Comparison of ENCODE assay signal across 19 mouse cellular contexts in genomic region chr4:86543999-86544398, GRCm38 (mm10). TPM values are rescaled to one million over a fixed set of nuclear protein-coding genes. Genes with fewer than 3 reads are reported as not detected.
DNase-seq lines count a peak whose midpoint lies in the region; ATAC-seq lines count a peak whose summit lies in the region.
"Had no signal": no experiment of that assay in that cellular context is flagged by ENCODE, and none has a peak within 500 bp of the region (broad histone marks: within the 10 kb centered on the region; RNA-seq: fewer than 3 reads in every experiment).

No protein-coding gene starts in this region.

- H3K27me3 ChIP-seq in hindbrain, embryonic 13.5 days: no peaks in the 10 kb centered on the region
- no peaks in the 10 kb centered on the region for H3K27me3 ChIP-seq in hindbrain, embryonic 11.5 days (ENCODE audit: control insufficient read depth, insufficient read depth, low read length)
- no peaks in the 10 kb centered on the region for H3K27me3 ChIP-seq in neural tube, embryonic 11.5 days (ENCODE audit: control insufficient read depth, insufficient read depth, low read length)
- H3K27me3 ChIP-seq in neural tube, embryonic 12.5 days (replicated peaks): no peaks in the 10 kb centered on the region
- H3K27me3 ChIP-seq: forebrain, embryonic 12.5 days; intestine, embryonic 15.5 days; midbrain, embryonic 15.5 days had no signal

- DNase-seq in hindbrain, embryonic 11.5 days (ENCODE audit: low spot score): no peak
- no peak for DNase-seq in neural tube, embryonic 11.5 days (ENCODE audit: low spot score)
- DNase-seq in neural tube, embryonic 10.5 days (ENCODE audit: extremely low spot score, low spot score): no peak
- DNase-seq in yolk sac, embryonic 10.5 days (ENCODE audit: low spot score): no peak
- no peak for DNase-seq in ovary, postnatal 36 days (ENCODE audit: low spot score)
- DNase-seq: adrenal gland, postnatal 14 days; cerebellum, adult 9-10 months; embryo, embryonic 11 days; heart, adult 2 months; liver, postnatal 0 days; lung, postnatal 4 days; right cerebral cortex, postnatal 25 days; thymus, postnatal 25 days had no signal

- 0 out of 2 replicates have a peak overlapping the region, but pooled peaks have one; percentile 8 for H3K27ac ChIP-seq in hindbrain, embryonic 13.5 days
- H3K27ac ChIP-seq in hindbrain, embryonic 11.5 days (ENCODE audit: low read depth, low read length): no peak overlapping the region
- 0 out of 2 replicates have a peak overlapping the region, but pooled peaks have one; percentile 39 for H3K27ac ChIP-seq in neural tube, embryonic 11.5 days (ENCODE audit: low read depth, low read length)
- H3K27ac ChIP-seq in neural tube, embryonic 12.5 days: no peak overlapping the region
- H3K27ac ChIP-seq: forebrain, embryonic 12.5 days; heart, adult 2 months; intestine, embryonic 15.5 days; left cerebral cortex, adult 2 months; midbrain, embryonic 15.5 days had no signal

- no peak overlapping the region for H3K4me3 ChIP-seq in hindbrain, embryonic 13.5 days
- H3K4me3 ChIP-seq in hindbrain, embryonic 11.5 days (ENCODE audit: low read depth, low read length): no peak overlapping the region
- no peak overlapping the region for H3K4me3 ChIP-seq in neural tube, embryonic 11.5 days (ENCODE audit: low read depth, low read length)
- no peak overlapping the region for H3K4me3 ChIP-seq in neural tube, embryonic 12.5 days
- H3K4me3 ChIP-seq: forebrain, embryonic 12.5 days; heart, adult 2 months; intestine, embryonic 15.5 days; left cerebral cortex, adult 2 months; midbrain, embryonic 15.5 days had no signal

- WGBS in hindbrain, embryonic 13.5 days: 56% methylated on average over 3 of the region's 3 CpGs
- WGBS in hindbrain, embryonic 11.5 days: 84% methylated on average over 3 of the region's 3 CpGs
- WGBS in neural tube, embryonic 11.5 days: 75% methylated on average over 3 of the region's 3 CpGs
- WGBS in neural tube, embryonic 12.5 days: 51% methylated on average over 3 of the region's 3 CpGs

- H3K9ac ChIP-seq in hindbrain, embryonic 13.5 days: no peak overlapping the region
- H3K9ac ChIP-seq in hindbrain, embryonic 11.5 days (ENCODE audit: low read depth, low read length): no peak overlapping the region
- H3K9ac ChIP-seq in neural tube, embryonic 11.5 days (ENCODE audit: low read length): no peak overlapping the region
- H3K9ac ChIP-seq in neural tube, embryonic 12.5 days: no peak overlapping the region
- H3K9ac ChIP-seq: forebrain, embryonic 12.5 days; intestine, embryonic 15.5 days; liver, postnatal 0 days; midbrain, embryonic 15.5 days had no signal

- no peaks in the 10 kb centered on the region for H3K9me3 ChIP-seq in hindbrain, embryonic 13.5 days
- H3K9me3 ChIP-seq in hindbrain, embryonic 11.5 days (ENCODE audit: control insufficient read depth, low read length): no peaks in the 10 kb centered on the region
- H3K9me3 ChIP-seq in neural tube, embryonic 11.5 days (ENCODE audit: control insufficient read depth, low read length): no peaks in the 10 kb centered on the region
- H3K9me3 ChIP-seq in neural tube, embryonic 12.5 days: no peaks in the 10 kb centered on the region
- H3K9me3 ChIP-seq: forebrain, embryonic 12.5 days; intestine, embryonic 15.5 days; midbrain, embryonic 15.5 days had no signal

- no peaks in the 10 kb centered on the region for H3K36me3 ChIP-seq in hindbrain, embryonic 13.5 days
- no peaks in the 10 kb centered on the region for H3K36me3 ChIP-seq in hindbrain, embryonic 11.5 days (ENCODE audit: control insufficient read depth, insufficient read depth, low read length)
- no peaks in the 10 kb centered on the region for H3K36me3 ChIP-seq in neural tube, embryonic 11.5 days (ENCODE audit: control insufficient read depth, insufficient read depth, low read length)
- H3K36me3 ChIP-seq in neural tube, embryonic 12.5 days: no peaks in the 10 kb centered on the region
- H3K36me3 ChIP-seq: forebrain, embryonic 12.5 days; intestine, embryonic 15.5 days; midbrain, embryonic 15.5 days had no signal

- no peak overlapping the region for H3K4me2 ChIP-seq in hindbrain, embryonic 13.5 days
- H3K4me2 ChIP-seq in hindbrain, embryonic 11.5 days (replicated peaks; ENCODE audit: low read depth, low read length): no peak overlapping the region
- H3K4me2 ChIP-seq in neural tube, embryonic 11.5 days (ENCODE audit: low read depth): no peak overlapping the region
- no peak overlapping the region for H3K4me2 ChIP-seq in neural tube, embryonic 12.5 days (replicated peaks)
- H3K4me2 ChIP-seq: forebrain, embryonic 12.5 days; intestine, embryonic 15.5 days; midbrain, embryonic 15.5 days had no signal

- ATAC-seq in hindbrain, embryonic 13.5 days (ENCODE audit: low FRiP score): peak; percentile 62; the same call in 1 of the 2 replicates
- ATAC-seq in hindbrain, embryonic 11.5 days (ENCODE audit: low FRiP score): no peak
- peak; percentile 53; the same call in 1 of the 2 replicates for ATAC-seq in neural tube, embryonic 11.5 days (ENCODE audit: insufficient read depth, low FRiP score, low TSS enrichment)
- peak; percentile 75 for ATAC-seq in neural tube, embryonic 12.5 days (ENCODE audit: low FRiP score, low read depth)
- ATAC-seq: intestine, embryonic 15.5 days; liver, postnatal 0 days; midbrain, embryonic 15.5 days had no signal

- peaks cover 15% of the 10 kb centered on the region; the same call in 1 of the 2 replicates for H3K4me1 ChIP-seq in hindbrain, embryonic 13.5 days (replicated peaks)
- H3K4me1 ChIP-seq in hindbrain, embryonic 11.5 days (replicated peaks; ENCODE audit: control insufficient read depth, insufficient read depth, low read length): no peaks in the 10 kb centered on the region
- H3K4me1 ChIP-seq in neural tube, embryonic 11.5 days (ENCODE audit: control insufficient read depth, insufficient read depth, low read length): no peaks in the 10 kb centered on the region
- peaks cover 12% of the 10 kb centered on the region; the same call in 1 of the 2 replicates for H3K4me1 ChIP-seq in neural tube, embryonic 12.5 days
- H3K4me1 ChIP-seq: intestine, embryonic 15.5 days; midbrain, embryonic 15.5 days had no signal

RNA-seq across cellular contexts. Expression of gene Saxo1, which starts 14.1 kb away (rescaled TPM):
- not detected in 2 replicates for polyA plus RNA-seq in hindbrain, embryonic 13.5 days (2015; fragmentation: Nextera tagmentation; extraction: Ambion mirVana)
- polyA plus RNA-seq in hindbrain, embryonic 11.5 days (2014; fragmentation: Nextera tagmentation; extraction: Ambion mirVana): not detected in 2 replicates
- polyA plus RNA-seq in neural tube, embryonic 11.5 days (2014; fragmentation: Nextera tagmentation; extraction: Ambion mirVana): 0.13 TPM in 1 of 2 replicates, not detected in the other
- polyA plus RNA-seq in neural tube, embryonic 12.5 days (2016; fragmentation: Nextera tagmentation; extraction: Ambion mirVana): not detected in 2 replicates
- polyA plus RNA-seq: forebrain, embryonic 12.5 days; intestine, embryonic 15.5 days; liver, postnatal 0 days; midbrain, embryonic 15.5 days had no signal

RNA-seq across cellular contexts. Expression of gene Rraga, which starts 31.5 kb away (rescaled TPM):
- polyA plus RNA-seq in hindbrain, embryonic 13.5 days (2015; fragmentation: Nextera tagmentation; extraction: Ambion mirVana): 105 and 106 TPM in 2 replicates
- polyA plus RNA-seq in hindbrain, embryonic 11.5 days (2014; fragmentation: Nextera tagmentation; extraction: Ambion mirVana): 109 and 119 TPM in 2 replicates
- 124 and 137 TPM in 2 replicates for polyA plus RNA-seq in neural tube, embryonic 11.5 days (2014; fragmentation: Nextera tagmentation; extraction: Ambion mirVana)
- 79.3 and 85.5 TPM in 2 replicates for polyA plus RNA-seq in neural tube, embryonic 12.5 days (2016; fragmentation: Nextera tagmentation; extraction: Ambion mirVana)

Comparison
In these comparisons a context has a peak if more than half of its experiments do, and no peak if none do; other contexts are left out.
1. H3K27ac ChIP-seq: peak in hindbrain, embryonic 13.5 days (single experiment) and neural tube, embryonic 11.5 days (single experiment); none in hindbrain, embryonic 11.5 days (single experiment) and neural tube, embryonic 12.5 days (single experiment).